Mouse (Mus musculus): Measurements from ENCODE around the gene Ablim2. TPM values are rescaled to one million over a fixed set of nuclear protein-coding genes. Genes with fewer than 3 reads are reported as not detected.

Ablim2 gene
- polyA plus RNA-seq, 1 experiment from 2014 or later, result 5.7 TPM

- Histone ChIP-seq H3K4me2 (ENCODE audit: low read depth, low read length) (no peak overlapping the region), H3K9me3 (ENCODE audit: control insufficient read depth, low read length) (no peaks in the 10 kb centered on the region), H3K27me3 (replicated peaks; ENCODE audit: control insufficient read depth, insufficient read depth, low read length) (no peaks in the 10 kb centered on the region), H3K9ac (ENCODE audit: low read depth, low read length) (no peak overlapping the region), H3K4me1 (ENCODE audit: control insufficient read depth, insufficient read depth, low read length) (peaks cover 18% of the 10 kb centered on the region), H3K27ac (ENCODE audit: low read length) (no peak overlapping the region), H3K36me3 (ENCODE audit: control insufficient read depth, insufficient read depth, low read length) (no peaks in the 10 kb centered on the region), H3K4me3 (ENCODE audit: low read length) (no peak overlapping the region)
- no peak for ATAC-seq
- WGBS, result 88% methylated on average over 4 of the region's 4 CpGs
These were observed 36.3 kb downstream of the Ablim2 start for GRCm38 (mm10) chr5:35793971-35794370.

GRCm38 (mm10) chr5:35794942-35795341 lies 37.3 kb downstream of the Ablim2 start:
- no peak for ATAC-seq
- no peak overlapping the region for H3K4me2 ChIP-seq (ENCODE audit: low read depth, low read length)
- H3K27me3 ChIP-seq (replicated peaks; ENCODE audit: control insufficient read depth, insufficient read depth, low read length), result no peaks in the 10 kb centered on the region
- H3K9me3 ChIP-seq (ENCODE audit: control insufficient read depth, low read length), result no peaks in the 10 kb centered on the region
- H3K4me3 ChIP-seq (ENCODE audit: low read length), result no peak overlapping the region
- peaks cover 15% of the 10 kb centered on the region for H3K4me1 ChIP-seq (ENCODE audit: control insufficient read depth, insufficient read depth, low read length)
- 74% methylated on average over 4 of the region's 4 CpGs for WGBS
- no peak overlapping the region for H3K27ac ChIP-seq (ENCODE audit: low read length)
- no peak overlapping the region for H3K9ac ChIP-seq (ENCODE audit: low read depth, low read length)
- H3K36me3 ChIP-seq (ENCODE audit: control insufficient read depth, insufficient read depth, low read length), result no peaks in the 10 kb centered on the region

GRCm38 (mm10) chr5:35795481-35796048 lies 37.9 kb downstream of the Ablim2 start:
- Histone ChIP-seq H3K9me3 (ENCODE audit: control insufficient read depth, low read length) (no peaks in the 10 kb centered on the region), H3K4me1 (ENCODE audit: control insufficient read depth, insufficient read depth, low read length) (peaks cover 15% of the 10 kb centered on the region), H3K27ac (ENCODE audit: low read length) (no peak overlapping the region), H3K9ac (ENCODE audit: low read depth, low read length) (no peak overlapping the region), H3K4me2 (ENCODE audit: low read depth, low read length) (no peak overlapping the region), H3K4me3 (ENCODE audit: low read length) (no peak overlapping the region), H3K27me3 (replicated peaks; ENCODE audit: control insufficient read depth, insufficient read depth, low read length) (no peaks in the 10 kb centered on the region), H3K36me3 (ENCODE audit: control insufficient read depth, insufficient read depth, low read length) (no peaks in the 10 kb centered on the region)
- WGBS, result 60% methylated on average over 7 of the region's 7 CpGs
- ATAC-seq, result peak; percentile 54; the same call in 1 of the 2 replicates

GRCm38 (mm10) chr5:35796136-35796535 lies 38.5 kb downstream of the Ablim2 start:
- Histone ChIP-seq H3K27ac (ENCODE audit: low read length) (no peak overlapping the region), H3K4me2 (ENCODE audit: low read depth, low read length) (no peak overlapping the region), H3K4me3 (ENCODE audit: low read length) (no peak overlapping the region), H3K9me3 (ENCODE audit: control insufficient read depth, low read length) (no peaks in the 10 kb centered on the region), H3K9ac (ENCODE audit: low read depth, low read length) (no peak overlapping the region), H3K27me3 (replicated peaks; ENCODE audit: control insufficient read depth, insufficient read depth, low read length) (no peaks in the 10 kb centered on the region), H3K4me1 (ENCODE audit: control insufficient read depth, insufficient read depth, low read length) (peaks cover 11% of the 10 kb centered on the region), H3K36me3 (ENCODE audit: control insufficient read depth, insufficient read depth, low read length) (no peaks in the 10 kb centered on the region)
- peak; percentile 18; the same call in 1 of the 2 replicates for ATAC-seq
- 63% methylated on average over 5 of the region's 5 CpGs for WGBS

- ATAC-seq, result no peak
- H3K36me3 ChIP-seq (ENCODE audit: control insufficient read depth, insufficient read depth, low read length), result no peaks in the 10 kb centered on the region
- WGBS, result 41% methylated on average over 5 of the region's 5 CpGs
- no peak overlapping the region for H3K4me3 ChIP-seq (ENCODE audit: low read length)
- H3K4me2 ChIP-seq (ENCODE audit: low read depth, low read length), result no peak overlapping the region
- no peaks in the 10 kb centered on the region for H3K27me3 ChIP-seq (replicated peaks; ENCODE audit: control insufficient read depth, insufficient read depth, low read length)
- H3K27ac ChIP-seq (ENCODE audit: low read length), result no peak overlapping the region
- H3K9ac ChIP-seq (ENCODE audit: low read depth, low read length), result no peak overlapping the region
- peaks cover 8% of the 10 kb centered on the region; the same call in 1 of the 2 replicates for H3K4me1 ChIP-seq (ENCODE audit: control insufficient read depth, insufficient read depth, low read length)
- H3K9me3 ChIP-seq (ENCODE audit: control insufficient read depth, low read length), result no peaks in the 10 kb centered on the region
These were observed 41.4 kb downstream of the Ablim2 start for GRCm38 (mm10) chr5:35799090-35799489.

GRCm38 (mm10) chr5:35803416-35803815 lies 45.7 kb downstream of the Ablim2 start:
- no peaks in the 10 kb centered on the region for H3K36me3 ChIP-seq (ENCODE audit: control insufficient read depth, insufficient read depth, low read length)
- no peak for ATAC-seq
- WGBS, result 85% methylated on average over 5 of the region's 5 CpGs
- H3K4me3 ChIP-seq (ENCODE audit: low read length), result no peak overlapping the region
- no peaks in the 10 kb centered on the region for H3K9me3 ChIP-seq (ENCODE audit: control insufficient read depth, low read length)
- H3K4me1 ChIP-seq (ENCODE audit: control insufficient read depth, insufficient read depth, low read length), result no peaks in the 10 kb centered on the region
- no peak overlapping the region for H3K9ac ChIP-seq (ENCODE audit: low read depth, low read length)
- no peak overlapping the region for H3K4me2 ChIP-seq (ENCODE audit: low read depth, low read length)
- no peaks in the 10 kb centered on the region for H3K27me3 ChIP-seq (replicated peaks; ENCODE audit: control insufficient read depth, insufficient read depth, low read length)
- no peak overlapping the region for H3K27ac ChIP-seq (ENCODE audit: low read length)

GRCm38 (mm10) chr5:35804685-35805084 lies 47.0 kb downstream of the Ablim2 start:
- H3K9ac ChIP-seq (ENCODE audit: low read depth, low read length), result no peak overlapping the region
- H3K4me2 ChIP-seq (ENCODE audit: low read depth, low read length), result no peak overlapping the region
- 85% methylated on average over 4 of the region's 4 CpGs for WGBS
- H3K4me3 ChIP-seq (ENCODE audit: low read length), result no peak overlapping the region
- no peaks in the 10 kb centered on the region for H3K36me3 ChIP-seq (ENCODE audit: control insufficient read depth, insufficient read depth, low read length)
- no peak overlapping the region for H3K27ac ChIP-seq (ENCODE audit: low read length)
- H3K9me3 ChIP-seq (ENCODE audit: control insufficient read depth, low read length), result no peaks in the 10 kb centered on the region
- no peaks in the 10 kb centered on the region for H3K27me3 ChIP-seq (replicated peaks; ENCODE audit: control insufficient read depth, insufficient read depth, low read length)
- no peaks in the 10 kb centered on the region for H3K4me1 ChIP-seq (ENCODE audit: control insufficient read depth, insufficient read depth, low read length)
- ATAC-seq, result no peak

- H3K9me3 ChIP-seq (ENCODE audit: control insufficient read depth, low read length), result no peaks in the 10 kb centered on the region
- 89% methylated on average over 3 of the region's 3 CpGs for WGBS
- no peaks in the 10 kb centered on the region for H3K27me3 ChIP-seq (replicated peaks; ENCODE audit: control insufficient read depth, insufficient read depth, low read length)
- H3K4me3 ChIP-seq (ENCODE audit: low read length), result no peak overlapping the region
- no peaks in the 10 kb centered on the region for H3K36me3 ChIP-seq (ENCODE audit: control insufficient read depth, insufficient read depth, low read length)
- H3K27ac ChIP-seq (ENCODE audit: low read length), result no peak overlapping the region
- H3K4me1 ChIP-seq (ENCODE audit: control insufficient read depth, insufficient read depth, low read length), result no peaks in the 10 kb centered on the region
- no peak overlapping the region for H3K9ac ChIP-seq (ENCODE audit: low read depth, low read length)
- ATAC-seq, result no peak
- H3K4me2 ChIP-seq (ENCODE audit: low read depth, low read length), result no peak overlapping the region
These were observed 47.5 kb downstream of the Ablim2 start for GRCm38 (mm10) chr5:35805209-35805608.

- Histone ChIP-seq H3K4me1 (ENCODE audit: control insufficient read depth, insufficient read depth, low read length) (no peaks in the 10 kb centered on the region), H3K36me3 (ENCODE audit: control insufficient read depth, insufficient read depth, low read length) (no peaks in the 10 kb centered on the region), H3K4me2 (ENCODE audit: low read depth, low read length) (no peak overlapping the region), H3K27me3 (replicated peaks; ENCODE audit: control insufficient read depth, insufficient read depth, low read length) (no peaks in the 10 kb centered on the region), H3K4me3 (ENCODE audit: low read length) (no peak overlapping the region), H3K9me3 (ENCODE audit: control insufficient read depth, low read length) (no peaks in the 10 kb centered on the region), H3K9ac (ENCODE audit: low read depth, low read length) (no peak overlapping the region), H3K27ac (ENCODE audit: low read length) (no peak overlapping the region)
- no peak for ATAC-seq
- WGBS, result 82% methylated on average over 8 of the region's 8 CpGs
These were observed 49.3 kb downstream of the Ablim2 start for GRCm38 (mm10) chr5:35807018-35807417.

- no peak overlapping the region for H3K4me3 ChIP-seq (ENCODE audit: low read length)
- no peak overlapping the region for H3K9ac ChIP-seq (ENCODE audit: low read depth, low read length)
- WGBS, result 63% methylated on average over 3 of the region's 3 CpGs
- ATAC-seq, result no peak
- no peaks in the 10 kb centered on the region for H3K36me3 ChIP-seq (ENCODE audit: control insufficient read depth, insufficient read depth, low read length)
- H3K4me2 ChIP-seq (ENCODE audit: low read depth, low read length), result no peak overlapping the region
- no peaks in the 10 kb centered on the region for H3K4me1 ChIP-seq (ENCODE audit: control insufficient read depth, insufficient read depth, low read length)
- H3K9me3 ChIP-seq (ENCODE audit: control insufficient read depth, low read length), result no peaks in the 10 kb centered on the region
- no peak overlapping the region for H3K27ac ChIP-seq (ENCODE audit: low read length)
- H3K27me3 ChIP-seq (replicated peaks; ENCODE audit: control insufficient read depth, insufficient read depth, low read length), result no peaks in the 10 kb centered on the region
These were observed 52.8 kb downstream of the Ablim2 start for GRCm38 (mm10) chr5:35810526-35810925.

Measured in intestine, embryonic 16.5 days (tissue).